Mouse (Mus musculus) E14TG2a.4 (cell line): ENCODE results near the gene Inka2.

Experiments used
- CTCF ChIP-seq: conservative IDR thresholded peaks from 2 replicates; pipeline ENCODE4 v1.5.1; 2014; ENCODE audit warnings: low read length
- NANOG ChIP-seq: IDR thresholded peaks from 2 replicates; pipeline ENCODE4 v1.6.1; 2014; ENCODE audit warnings: borderline replicate concordance, low read length, mixed read lengths
- POU5F1 ChIP-seq: IDR thresholded peaks from 2 replicates; pipeline ENCODE4 v1.6.1; 2014; ENCODE audit warnings: low read length, borderline replicate concordance

GRCm38 (mm10) chr3:105695476-105696386 is 8.7 kb upstream of the Inka2 start:
- TF ChIP-seq CTCF (no peak), NANOG (no peak), POU5F1 (no peak)
